Mouse (Mus musculus) stomach, postnatal 0 days (tissue): ENCODE measurements at regions not wholly inside any gene's neighbourhood (a gene's known extent, or its start where the extent isn't known, plus 50 kb on each side); places are given as distances from the start of the nearest gene placed in this dataset.

Experiments used
- ATAC-seq: fragments of 200-750 bp; cut with Nextera tagmentation; 2 replicates; pipeline ENCODE4 v1.8.0; 2017; ENCODE audit not compliant: low FRiP score, low TSS enrichment
- DNase-seq: peaks from one replicate; pipeline ENCODE4 v3.0.0-alpha.2; 2016; ENCODE audit warnings: low spot score
- H3K27ac ChIP-seq: fragments of 300-500 bp; sonication (generic); replicated peaks from 2 replicates; pipeline ENCODE4 v1.5.1; 2014; ENCODE audit warnings: mild to moderate bottlenecking, control low read depth
- H3K27me3 ChIP-seq: fragments of 300-500 bp; sonication (generic); 2 replicates; pipeline ENCODE4 v1.6.1; 2014; ENCODE audit warnings: low read length; ENCODE audit not compliant: control insufficient read depth, insufficient read depth
- H3K36me3 ChIP-seq: fragments of 300-500 bp; sonication (generic); 2 replicates; pipeline ENCODE4 v1.6.1; 2014; ENCODE audit warnings: low read length, mixed read lengths; ENCODE audit not compliant: control insufficient read depth, insufficient read depth
- H3K4me1 ChIP-seq: fragments of 300-500 bp; sonication (generic); replicated peaks from 2 replicates; pipeline ENCODE4 v1.6.1; 2014; ENCODE audit warnings: antibody characterized with exemption; ENCODE audit not compliant: control insufficient read depth, insufficient read depth
- H3K4me2 ChIP-seq: fragments of 300-500 bp; sonication (generic); replicated peaks from 2 replicates; pipeline ENCODE4 v1.6.1; 2014; ENCODE audit warnings: low read depth, mild to moderate bottlenecking, control low read depth, moderate library complexity
- H3K4me3 ChIP-seq: fragments of 300-500 bp; sonication (generic); 2 replicates; pipeline ENCODE4 v1.5.1; 2014; ENCODE audit warnings: low read depth, low read length, control low read depth
- H3K9ac ChIP-seq: fragments of 300-500 bp; sonication (generic); 2 replicates; pipeline ENCODE4 v1.6.1; 2014; ENCODE audit warnings: mild to moderate bottlenecking, low read length, control low read depth, mixed read lengths
- H3K9me3 ChIP-seq: fragments of 300-500 bp; sonication (generic); 2 replicates; pipeline ENCODE4 v1.6.1; 2016; ENCODE audit warnings: low read length; ENCODE audit not compliant: control insufficient read depth
- CTCF ChIP-seq: IDR thresholded peaks from 2 replicates; pipeline ENCODE4 v1.5.1; 2016; ENCODE audit warnings: antibody characterized with exemption, low read depth, mild to moderate bottlenecking, moderate library complexity
- EP300 ChIP-seq: optimal IDR thresholded peaks from 2 replicates; pipeline ENCODE3; 2016; ENCODE audit warnings: antibody characterized with exemption
- WGBS: fragments of 180-500 bp; shearing (Covaris S2); extraction: QIAGEN DNeasy Blood & Tissue Kit; methylation state at CpG from one replicate; pipeline ENCODE4 v1.1.7; 2014; 5-methylcytosine and 5-hydroxymethylcytosine counted together

GRCm38 (mm10) chr7:64076764-64077360, 76.8 kb upstream of the Trpm1 start:
- ATAC-seq (no peak), DNase-seq (peak; percentile 10)
- Histone ChIP-seq H3K9ac (no peak overlapping the region), H3K27me3 (no peaks in the 10 kb centered on the region), H3K9me3 (no peaks in the 10 kb centered on the region), H3K27ac (no peak overlapping the region), H3K4me2 (no peak overlapping the region), H3K4me3 (no peak overlapping the region), H3K4me1 (no peaks in the 10 kb centered on the region), H3K36me3 (no peaks in the 10 kb centered on the region)
- 91% methylated on average over 4 of the region's 4 CpGs for WGBS
- TF ChIP-seq EP300 (no peak), CTCF (no peak)

- H3K9ac ChIP-seq = no peak overlapping the region
- no peak overlapping the region for H3K27ac ChIP-seq
- H3K36me3 ChIP-seq = no peaks in the 10 kb centered on the region
- WGBS = 93% methylated on average over 1 of the region's 1 CpGs
- H3K4me1 ChIP-seq = no peaks in the 10 kb centered on the region
- no peaks in the 10 kb centered on the region for H3K27me3 ChIP-seq
- no peaks in the 10 kb centered on the region for H3K9me3 ChIP-seq
- H3K4me2 ChIP-seq = no peak overlapping the region
- no peak for TF ChIP-seq EP300
- no peak overlapping the region for H3K4me3 ChIP-seq
- ATAC-seq (no peak), DNase-seq (peak; percentile 9)
Observed at GRCm38 (mm10) chr7:64075696-64076313, 77.8 kb upstream of the Trpm1 start.

- Histone ChIP-seq H3K27me3 (no peaks in the 10 kb centered on the region), H3K9ac (no peak overlapping the region), H3K9me3 (no peaks in the 10 kb centered on the region), H3K4me3 (no peak overlapping the region), H3K36me3 (no peaks in the 10 kb centered on the region), H3K4me2 (no peak overlapping the region), H3K4me1 (no peaks in the 10 kb centered on the region), H3K27ac (no peak overlapping the region)
- ATAC-seq (no peak), DNase-seq (peak; percentile 7)
- TF ChIP-seq EP300 (no peak), CTCF (no peak)
- 95% methylated on average over 4 of the region's 4 CpGs for WGBS
Observed at GRCm38 (mm10) chr7:64074661-64075234, 78.9 kb upstream of the Trpm1 start.

GRCm38 (mm10) chr7:64074186-64074585, 79.4 kb upstream of the Trpm1 start:
- 96% methylated on average over 4 of the region's 4 CpGs for WGBS

GRCm38 (mm10) chr7:64073781-64074180, 79.9 kb upstream of the Trpm1 start:
- H3K27me3 ChIP-seq = no peaks in the 10 kb centered on the region
- no peak overlapping the region for H3K27ac ChIP-seq
- H3K36me3 ChIP-seq = no peaks in the 10 kb centered on the region
- 0 out of 2 replicates have a peak, but pooled peaks have one; percentile 42 for ATAC-seq
- H3K4me3 ChIP-seq = no peak overlapping the region
- H3K9ac ChIP-seq = no peak overlapping the region
- H3K9me3 ChIP-seq = no peaks in the 10 kb centered on the region
- H3K4me2 ChIP-seq = no peak overlapping the region
- 91% methylated on average over 3 of the region's 3 CpGs for WGBS
- no peaks in the 10 kb centered on the region for H3K4me1 ChIP-seq
- DNase-seq = peak; percentile 7
- TF ChIP-seq EP300 (no peak), CTCF (no peak)

More at GRCm38 (mm10) chr7:64074186-64074585, 79.4 kb upstream of the Trpm1 start:
- H3K9ac ChIP-seq = no peak overlapping the region
- no peaks in the 10 kb centered on the region for H3K9me3 ChIP-seq
- DNase-seq (peak; percentile 10), ATAC-seq (no peak)
- H3K27me3 ChIP-seq = no peaks in the 10 kb centered on the region
- no peak overlapping the region for H3K27ac ChIP-seq
- no peaks in the 10 kb centered on the region for H3K36me3 ChIP-seq
- H3K4me3 ChIP-seq = no peak overlapping the region
- no peaks in the 10 kb centered on the region for H3K4me1 ChIP-seq
- no peak for TF ChIP-seq EP300
- no peak for TF ChIP-seq CTCF
- no peak overlapping the region for H3K4me2 ChIP-seq

DNA sequence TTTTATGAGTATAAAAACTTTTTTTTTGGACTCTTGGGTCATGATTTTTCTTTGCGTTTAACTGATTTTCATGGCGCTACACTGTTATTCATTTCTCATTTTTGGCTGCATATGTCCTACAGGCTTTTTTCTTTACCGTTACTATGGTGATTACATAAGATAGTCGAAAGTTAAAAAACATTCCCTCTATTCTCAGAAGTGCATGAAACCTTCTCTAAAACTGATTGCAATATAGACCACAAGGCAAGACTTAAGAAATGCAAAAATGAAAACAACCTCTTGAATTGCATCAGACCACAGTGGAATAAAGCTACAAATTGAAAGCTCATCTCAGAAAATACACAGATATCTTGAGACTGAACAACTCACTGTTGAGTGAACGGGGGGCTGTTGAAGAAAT, 82.7 kb upstream of the Trpm1 start:
- no peak overlapping the region for H3K27ac ChIP-seq
- H3K9me3 ChIP-seq = no peaks in the 10 kb centered on the region
- no peaks in the 10 kb centered on the region for H3K4me1 ChIP-seq
- 85% methylated on average over 5 of the region's 5 CpGs for WGBS
- DNase-seq (no peak), ATAC-seq (no peak)
- TF ChIP-seq CTCF = no peak
- TF ChIP-seq EP300 = no peak
- no peaks in the 10 kb centered on the region for H3K27me3 ChIP-seq
- no peaks in the 10 kb centered on the region for H3K36me3 ChIP-seq
- H3K9ac ChIP-seq = no peak overlapping the region
- H3K4me3 ChIP-seq = no peak overlapping the region
- no peak overlapping the region for H3K4me2 ChIP-seq
